Mouse (Mus musculus) left cerebral cortex, adult 9 months (tissue): ENCODE data around the gene Slc39a9.

Source experiments
- DNase-seq, 2 experiments: peaks; one replicate each; pipeline ENCODE4 v3.0.0; 2022; ENCODE audit warnings: low spot score in 2 of 2

Gene Slc39a9

GRCm38 (mm10) chr12:80653951-80654658 lies 10.4 kb downstream of the Slc39a9 start:
- DNase-seq = no peak

- no peak for DNase-seq
These were observed 11.0 kb downstream of the Slc39a9 start for GRCm38 (mm10) chr12:80654659-80655025.

- DNase-seq = no peak
These were observed 15.0 kb downstream of the Slc39a9 start for GRCm38 (mm10) chr12:80658661-80659060.

- DNase-seq = no peak
These were observed 18.6 kb downstream of the Slc39a9 start for GRCm38 (mm10) chr12:80662322-80662721.

- DNase-seq = no peak
These were observed 20.3 kb downstream of the Slc39a9 start for GRCm38 (mm10) chr12:80663935-80664334.

- no peak for DNase-seq
These were observed 24.7 kb downstream of the Slc39a9 start for GRCm38 (mm10) chr12:80668391-80668790.

- peak in 1 of 2 experiments; percentile 73 for DNase-seq
These were observed 29.5 kb downstream of the Slc39a9 start for GRCm38 (mm10) chr12:80673170-80673569.

- peak in 1 of 2 experiments; percentile 39 for DNase-seq
These were observed 37.7 kb downstream of the Slc39a9 start for GRCm38 (mm10) chr12:80681340-80681739.

- DNase-seq = no peak
These were observed 39.9 kb downstream of the Slc39a9 start for GRCm38 (mm10) chr12:80683554-80683953.

GRCm38 (mm10) chr12:80684316-80684715 lies 40.6 kb downstream of the Slc39a9 start:
- no peak for DNase-seq

GRCm38 (mm10) chr12:80687788-80688211 lies 44.1 kb downstream of the Slc39a9 start:
- DNase-seq = no peak

GRCm38 (mm10) chr12:80689696-80690095 lies 46.0 kb downstream of the Slc39a9 start:
- no peak for DNase-seq

- no peak for DNase-seq
These were observed 48.0 kb downstream of the Slc39a9 start for GRCm38 (mm10) chr12:80691671-80692091.

- peak in 1 of 2 experiments; percentile 15 for DNase-seq
These were observed 48.7 kb downstream of the Slc39a9 start, which contains the start of gene Plekhd1 for GRCm38 (mm10) chr12:80692269-80692972. Gene Plekhd1, plus strand, starts transcription at chr12:80692591.

- DNase-seq = no peak
These were observed 50.0 kb downstream of the Slc39a9 start for GRCm38 (mm10) chr12:80693700-80694099.

- DNase-seq = no peak
These were observed 51.3 kb downstream of the Slc39a9 start for GRCm38 (mm10) chr12:80695004-80695403.

- DNase-seq = no peak
These were observed 55.0 kb downstream of the Slc39a9 start for GRCm38 (mm10) chr12:80698526-80699143.

- DNase-seq = no peak
These were observed 55.5 kb downstream of the Slc39a9 start for GRCm38 (mm10) chr12:80699144-80699531.

- no peak for DNase-seq
These were observed 57.6 kb downstream of the Slc39a9 start for GRCm38 (mm10) chr12:80701332-80701731.

GRCm38 (mm10) chr12:80706208-80706914 lies 62.7 kb downstream of the Slc39a9 start:
- DNase-seq = no peak

GRCm38 (mm10) chr12:80706915-80707604 lies 63.4 kb downstream of the Slc39a9 start:
- DNase-seq = no peak
